Mouse (Mus musculus) embryonic fibroblast, embryonic 13.5 days (primary cell): ENCODE results near the gene Hist1h2ae.

ENCODE experiments used
- CTCF ChIP-seq: IDR thresholded peaks from 2 replicates; pipeline ENCODE4 v1.5.1; 2011; ENCODE audit warnings: mild to moderate bottlenecking, control low read depth, low read length, moderate library complexity, borderline replicate concordance; ENCODE audit not compliant: insufficient read depth
- POLR2A ChIP-seq: IDR thresholded peaks from 2 replicates; pipeline ENCODE4 v1.6.1; 2011; ENCODE audit warnings: low read depth, mild to moderate bottlenecking, control low read depth, low read length, moderate library complexity

GRCm38 (mm10) chr13:23591206-23591605 lies 20.2 kb upstream of the Hist1h2ae start:
- TF ChIP-seq CTCF (no peak), POLR2A (no peak)
